Mouse (Mus musculus) CD8-positive naive resting alpha-beta T cell, adult 2 months (primary cell): ENCODE data around the gene Wdr20.

ENCODE experiments used
- DNase-seq, 2 experiments: peaks; one replicate each; pipeline ENCODE4 v3.0.0; 2022; ENCODE audit warnings: low read depth in 2 of 2, low spot score in 2 of 2

Wdr20 gene

GRCm38 (mm10) chr12:110775628-110776426 lies 38.1 kb downstream of the Wdr20 start:
- no peak for DNase-seq

- DNase-seq = no peak
These were observed 40.1 kb downstream of the Wdr20 start for GRCm38 (mm10) chr12:110777853-110778252.

- no peak for DNase-seq
These were observed 41.6 kb downstream of the Wdr20 start for GRCm38 (mm10) chr12:110779296-110779695.

GRCm38 (mm10) chr12:110781181-110781580 lies 43.4 kb downstream of the Wdr20 start:
- no peak for DNase-seq

GRCm38 (mm10) chr12:110782278-110782677 lies 44.5 kb downstream of the Wdr20 start:
- DNase-seq = no peak

- no peak for DNase-seq
These were observed 46.5 kb downstream of the Wdr20 start for GRCm38 (mm10) chr12:110784211-110784610.

- no peak for DNase-seq
These were observed 48.5 kb downstream of the Wdr20 start for GRCm38 (mm10) chr12:110786243-110786642.

- no peak for DNase-seq
These were observed 52.8 kb downstream of the Wdr20 start for GRCm38 (mm10) chr12:110790580-110790979.

- no peak for DNase-seq
These were observed 53.3 kb downstream of the Wdr20 start for GRCm38 (mm10) chr12:110791026-110791425.

GRCm38 (mm10) chr12:110795035-110795434 lies 57.3 kb downstream of the Wdr20 start:
- DNase-seq = no peak

GRCm38 (mm10) chr12:110796748-110797147 lies 59.0 kb downstream of the Wdr20 start:
- DNase-seq = no peak

- DNase-seq = no peak
These were observed 59.5 kb downstream of the Wdr20 start for GRCm38 (mm10) chr12:110797202-110797601.

- no peak for DNase-seq
These were observed 60.2 kb downstream of the Wdr20 start for GRCm38 (mm10) chr12:110797842-110798431.

- DNase-seq = no peak
These were observed 61.5 kb downstream of the Wdr20 start for GRCm38 (mm10) chr12:110799226-110799625.

GRCm38 (mm10) chr12:110801876-110802464 lies 64.2 kb downstream of the Wdr20 start:
- no peak for DNase-seq

- DNase-seq = no peak
These were observed 65.0 kb downstream of the Wdr20 start for GRCm38 (mm10) chr12:110802674-110803297.

GRCm38 (mm10) chr12:110804261-110804660 lies 66.5 kb downstream of the Wdr20 start:
- no peak for DNase-seq

GRCm38 (mm10) chr12:110806301-110806970 lies 68.7 kb downstream of the Wdr20 start:
- no peak for DNase-seq

GRCm38 (mm10) chr12:110808430-110808829 lies 70.7 kb downstream of the Wdr20 start:
- DNase-seq = no peak

GRCm38 (mm10) chr12:110808848-110809247 lies 71.1 kb downstream of the Wdr20 start:
- no peak for DNase-seq

GRCm38 (mm10) chr12:110813132-110813531 lies 75.4 kb downstream of the Wdr20 start:
- DNase-seq = no peak
